8 mouse cellular contexts compared by ENCODE assay signal in the genomic region with DNA sequence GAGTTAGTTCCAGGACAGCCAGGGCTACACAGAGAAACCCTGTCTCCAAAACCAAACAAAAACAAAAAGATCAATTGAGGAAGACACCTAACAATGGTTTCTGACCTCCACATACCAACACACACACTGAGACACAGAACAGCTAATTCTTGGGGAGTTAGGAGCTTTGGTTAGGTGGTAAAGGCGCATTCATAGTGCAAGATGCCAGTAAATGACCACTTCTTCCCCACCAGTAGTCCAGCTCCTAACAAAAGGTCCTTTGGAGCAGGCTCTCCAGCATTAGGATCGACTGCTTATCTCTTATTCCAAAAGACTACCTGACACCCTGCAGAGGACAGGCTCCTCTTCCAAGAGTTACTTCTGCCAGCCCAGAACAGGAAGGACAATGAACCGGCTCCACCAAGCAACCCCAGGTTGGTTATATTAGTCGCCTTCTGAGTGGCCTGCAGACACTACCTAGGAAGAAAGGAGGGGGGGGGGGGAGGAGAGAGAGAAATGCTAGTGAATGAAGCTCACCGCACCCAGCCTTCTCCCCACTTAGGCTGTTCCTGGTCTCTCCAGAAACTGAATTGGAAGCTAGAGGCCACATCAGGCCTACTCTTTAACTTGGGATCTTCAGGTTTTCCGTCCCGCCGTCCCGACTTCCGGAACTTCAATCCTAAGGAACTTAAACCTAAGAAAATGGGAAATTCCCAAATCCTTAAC. TPM values are rescaled to one million over a fixed set of nuclear protein-coding genes. Genes with fewer than 3 reads are reported as not detected.
DNase-seq lines count a peak whose midpoint lies in the region; TF ChIP-seq lines count a peak whose summit lies in the region.

No protein-coding gene starts in this region.

- intact Hi-C loops in gastrocnemius, adult 2 months (cut with DNase I) = loop anchor here (10.0 kb wide), 1 partner anchor 105 kb away; no protein-coding TSS in a partner anchor

- H3K27me3 ChIP-seq in megakaryocyte, embryonic 14.5 days (replicated peaks) = no peaks in the 10 kb centered on the region

- 0 out of 2 replicates have a peak, but pooled peaks cover 5% of the 10 kb centered on the region for H3K9me3 ChIP-seq in megakaryocyte, embryonic 14.5 days

- DNase-seq in gastrocnemius, adult 2 months = no peak
- no peak for DNase-seq in gastrocnemius, postnatal 25 days
- DNase-seq in brain, adult 2 months (ENCODE audit: low read depth, low spot score) = peak; percentile 66
- DNase-seq in heart, adult 9 months (ENCODE audit: low spot score in 2 of 2) = peak; percentile 25 to 27
- DNase-seq in kidney, postnatal 14 days = peak; percentile 58
- no peak for DNase-seq in urinary bladder, postnatal 4 days (ENCODE audit: low spot score in 2 of 2)
- no peak for DNase-seq in ovary, postnatal 10 days (ENCODE audit: low spot score)

- H3K4me3 ChIP-seq in gastrocnemius, adult 2 months = peak overlapping the region; percentile 84
- H3K4me3 ChIP-seq in megakaryocyte, embryonic 14.5 days (replicated peaks) = peak overlapping the region; percentile 95

- H3K36me3 ChIP-seq in megakaryocyte, embryonic 14.5 days (replicated peaks; ENCODE audit: low read length) = peaks cover 63% of the 10 kb centered on the region

- H3K27ac ChIP-seq in gastrocnemius, adult 2 months = peak overlapping the region; percentile 98

- no peak for TF ChIP-seq CTCF in gastrocnemius, adult 2 months (IDR thresholded peaks at IDR 0.05)

- peaks cover 35% of the 10 kb centered on the region for H3K4me1 ChIP-seq in megakaryocyte, embryonic 14.5 days

RNA-seq across cellular contexts. Expression of gene Fbrs, which starts 8.8 kb away (rescaled TPM):
- total RNA-seq in gastrocnemius, adult 2 months (2021) = 10 to 100 TPM; 24.1 to 24.7 TPM
- 10 to 100 TPM; 15.8 to 16.8 TPM for total RNA-seq in gastrocnemius, postnatal 25 days (2021)
- polyA plus RNA-seq in megakaryocyte, embryonic 14.5 days (2012; ENCODE audit: insufficient read depth, low replicate concordance) = 237 and 322 TPM in 2 replicates

RNA-seq across cellular contexts. Expression of gene Prr14, which starts 10.8 kb away (rescaled TPM):
- total RNA-seq in gastrocnemius, adult 2 months (2021) = 10 to 100 TPM; 19.3 to 20.9 TPM
- 10 to 100 TPM; 17.3 to 17.7 TPM for total RNA-seq in gastrocnemius, postnatal 25 days (2021)
- 83.1 and 177 TPM in 2 replicates for polyA plus RNA-seq in megakaryocyte, embryonic 14.5 days (2012; ENCODE audit: insufficient read depth, low replicate concordance)

RNA-seq across cellular contexts. Expression of gene Zfp689, which starts 21.2 kb away (rescaled TPM):
- 1 to 10 TPM in 1 of 2 experiments, under 1 TPM in 1; 0.71 to 1.3 TPM for total RNA-seq in gastrocnemius, adult 2 months (2021)
- total RNA-seq in gastrocnemius, postnatal 25 days (2021) = 1 to 10 TPM in 1 of 2 experiments, under 1 TPM in 1; 0.67 to 1.0 TPM
- polyA plus RNA-seq in megakaryocyte, embryonic 14.5 days (2012; ENCODE audit: insufficient read depth, low replicate concordance) = 4.4 and 12.0 TPM in 2 replicates

RNA-seq across cellular contexts. Expression of gene Srcap, which starts 41.6 kb away (rescaled TPM):
- 10 to 100 TPM; 47.5 to 50.4 TPM for total RNA-seq in gastrocnemius, adult 2 months (2021)
- total RNA-seq in gastrocnemius, postnatal 25 days (2021) = 10 to 100 TPM; 46.1 to 47.6 TPM
- polyA plus RNA-seq in megakaryocyte, embryonic 14.5 days (2012; ENCODE audit: insufficient read depth, low replicate concordance) = 4.0 and 9.1 TPM in 2 replicates

RNA-seq across cellular contexts. Expression of gene Zfp688, which starts 48.3 kb away (rescaled TPM):
- 1 to 10 TPM; 1.5 to 2.1 TPM for total RNA-seq in gastrocnemius, adult 2 months (2021)
- total RNA-seq in gastrocnemius, postnatal 25 days (2021) = 1 to 10 TPM; 2.0 to 2.7 TPM
- 12.3 and 25.6 TPM in 2 replicates for polyA plus RNA-seq in megakaryocyte, embryonic 14.5 days (2012; ENCODE audit: insufficient read depth, low replicate concordance)

Comparison
In these comparisons a context has a peak if more than half of its experiments do, and no peak if none do; other contexts are left out.
1. DNase-seq: peak in brain, adult 2 months (single experiment), heart, adult 9 months (2 of 2) and kidney, postnatal 14 days (single experiment); none in gastrocnemius, adult 2 months (single experiment), gastrocnemius, postnatal 25 days (single experiment), urinary bladder, postnatal 4 days (0 of 2) and ovary, postnatal 10 days (single experiment).